Mouse (Mus musculus) mammary gland, adult 2 months (tissue): Measurements from ENCODE around the gene Acot6. TPM values are rescaled to one million over a fixed set of nuclear protein-coding genes. Genes with fewer than 3 reads are reported as not detected.

Experiments used
- polyA plus RNA-seq: library from polyadenylated mRNA; depleted of rRNA; stranded (reverse); fragments of >200 nt; gene quantifications from 2 replicates; pipeline ENCODE4 v1.2.3, GENCODE M21; 2012; ENCODE audit warnings: low replicate concordance; rRNA removed

The Acot6 gene
- polyA plus RNA-seq, result 4.1 and 4.4 TPM in 2 replicates

DNA sequence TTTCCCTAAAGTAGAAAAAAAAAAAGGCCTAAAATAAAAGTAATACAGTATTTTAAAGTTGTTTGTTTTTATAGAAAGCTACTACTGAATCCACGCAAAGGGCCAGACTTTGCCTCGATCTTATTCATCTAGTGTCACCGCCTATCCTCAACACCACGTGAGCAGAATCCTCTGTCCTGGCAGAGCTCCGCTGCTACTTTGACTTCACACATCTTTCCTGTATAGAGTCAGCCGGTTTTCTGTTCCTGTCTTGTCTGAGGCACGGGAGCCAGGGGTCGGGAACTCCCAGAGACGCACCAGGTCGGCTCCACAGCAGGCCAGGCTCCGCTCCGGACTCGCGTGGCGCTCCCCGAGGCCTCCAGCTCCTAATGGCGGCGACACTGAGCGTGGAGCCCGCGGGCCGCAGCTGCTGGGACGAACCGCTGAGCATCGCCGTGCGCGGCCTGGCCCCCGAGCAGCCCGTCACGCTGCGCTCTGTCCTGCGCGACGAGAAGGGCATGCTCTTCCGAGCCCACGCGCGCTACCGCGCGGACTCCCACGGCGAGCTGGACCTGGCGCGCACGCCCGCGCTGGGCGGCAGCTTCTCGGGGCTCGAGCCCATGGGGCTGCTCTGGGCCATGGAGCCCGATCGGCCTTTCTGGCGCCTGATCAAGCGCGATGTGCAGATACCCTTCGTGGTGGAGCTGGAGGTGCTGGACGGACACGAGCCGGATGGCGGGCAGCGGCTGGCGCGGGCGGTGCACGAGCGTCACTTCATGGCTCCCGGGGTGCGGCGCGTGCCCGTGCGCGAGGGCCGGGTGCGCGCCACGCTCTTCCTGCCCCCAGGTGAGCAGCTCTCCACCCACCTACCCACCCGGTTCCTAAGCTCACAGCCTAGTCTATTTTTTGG, at the start of gene Acot6:
TSS of gene Acot6 (plus strand) at position 51 of the 889 bp plus-strand sequence.

GRCm38 (mm10) chr12:84051937-84052474, 48.4 kb upstream of the Acot6 start, which contains the start of gene Acot3:
Gene Acot3 (plus strand): TSS chr12:84052144.

GRCm38 (mm10) chr12:84068986-84069385, 31.5 kb upstream of the Acot6 start, which contains the start of gene Acot5:
Gene Acot5 (plus strand): TSS chr12:84069325.

GRCm38 (mm10) chr12:84114153-84114994, 13.9 kb downstream of the Acot6 start, which contains the start of gene Dnal1:
Gene Dnal1 (plus strand): TSS chr12:84114366.

DNA sequence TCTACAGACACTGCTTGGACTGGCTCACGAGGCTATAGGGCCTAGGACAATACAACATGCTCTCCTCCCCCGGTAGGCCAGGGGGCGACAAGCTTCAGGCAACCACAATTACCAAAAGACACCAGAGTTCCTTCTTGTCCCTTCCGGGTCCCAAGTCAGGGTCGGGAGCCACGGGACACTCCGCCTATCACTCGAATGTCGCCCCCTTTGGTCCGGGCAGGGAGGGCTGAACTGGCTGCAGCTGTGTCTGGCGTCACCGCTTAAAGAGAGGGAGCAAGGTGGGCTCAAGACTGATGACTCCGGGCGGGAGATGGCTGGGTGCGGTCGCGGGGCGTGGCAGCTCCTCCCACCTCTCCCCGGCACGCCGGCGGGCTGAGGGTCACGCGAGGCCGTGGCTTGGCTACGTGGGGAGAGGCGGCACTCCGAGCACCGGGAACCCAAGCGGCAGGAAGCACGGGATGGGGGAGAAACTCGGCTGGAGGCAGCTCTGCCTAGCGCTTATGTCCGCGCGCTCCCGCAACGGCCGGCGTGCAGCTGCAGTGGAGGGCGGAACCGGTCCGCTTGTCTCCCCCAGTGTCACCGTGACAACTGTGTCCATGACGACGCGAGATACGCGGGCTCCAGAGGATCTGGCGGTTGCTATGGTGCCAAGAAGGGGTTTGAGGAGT, 47.6 kb downstream of the Acot6 start, which contains the start of gene Pnma1:
TSS of gene Pnma1 (minus strand) at position 536 of the 668 bp plus-strand sequence.

Other genes with a start within 250 kb of the Acot6 start
- 58.2 and 70.4 TPM in 2 replicates for gene Numb, start 178.7 kb upstream of the Acot6 start, polyA plus RNA-seq
- 7.2 and 25.1 TPM in 2 replicates for gene Riox1, start 150.0 kb upstream of the Acot6 start, polyA plus RNA-seq
- not detected in 2 replicates for gene Heatr4, start 115.8 kb upstream of the Acot6 start, polyA plus RNA-seq
- 14.3 and 32.4 TPM in 2 replicates for gene Acot2, start 112.8 kb upstream of the Acot6 start, polyA plus RNA-seq
- gene Acot1, start 91.2 kb upstream of the Acot6 start, polyA plus RNA-seq, result 11.4 and 23.0 TPM in 2 replicates
- gene Acot4, start 62.3 kb upstream of the Acot6 start, polyA plus RNA-seq, result 2.0 and 8.2 TPM in 2 replicates
- 0.43 TPM in 1 of 2 replicates, not detected in the other for gene Gm49366, start 61.7 kb upstream of the Acot6 start, polyA plus RNA-seq
- not detected in 2 replicates for gene Acot3, start 48.5 kb upstream of the Acot6 start, polyA plus RNA-seq
- 0.08 TPM in 1 of 2 replicates, not detected in the other for gene Acot5, start 31.3 kb upstream of the Acot6 start, polyA plus RNA-seq
- gene Dnal1, start 13.7 kb downstream of the Acot6 start, polyA plus RNA-seq, result 2.0 and 3.9 TPM in 2 replicates
- gene Pnma1, start 47.8 kb downstream of the Acot6 start, polyA plus RNA-seq, result 0.14 and 0.23 TPM in 2 replicates
- gene Elmsan1, start 118.2 kb downstream of the Acot6 start, polyA plus RNA-seq, result 16.9 and 31.0 TPM in 2 replicates
- gene Ptgr2, start 184.6 kb downstream of the Acot6 start, polyA plus RNA-seq, result 9.0 and 17.3 TPM in 2 replicates
- gene Zfp410, start 216.2 kb downstream of the Acot6 start, polyA plus RNA-seq, result 14.3 and 25.5 TPM in 2 replicates